Mouse (Mus musculus) CH12.LX (cell line): ENCODE data around the gene Psma2. TPM values are rescaled to one million over a fixed set of nuclear protein-coding genes. Genes with fewer than 3 reads are reported as not detected.

Source experiments
- DNase-seq: peaks from one replicate; pipeline ENCODE4 v3.0.0-alpha.2; 2013; ENCODE audit errors: extremely low read depth
- H3K27ac ChIP-seq: 2 replicates; pipeline ENCODE4 v1.5.1; 2012; ENCODE audit warnings: low read depth, mild to moderate bottlenecking, control low read depth, moderate library complexity; ENCODE audit not compliant: insufficient read depth
- H3K27me3 ChIP-seq: replicated peaks from 2 replicates; pipeline ENCODE3; 2012; ENCODE audit warnings: inconsistent platforms
- H3K36me3 ChIP-seq, 2 experiments: replicated peaks in 1 of 2; 2 replicates each; pipeline versions ENCODE3 to v1.6.1; 2012; ENCODE audit warnings: inconsistent platforms in 1 of 2, low read length in 1 of 2, mild to moderate bottlenecking in 1 of 2, mixed read lengths in 1 of 2, moderate library complexity in 1 of 2; ENCODE audit not compliant: control insufficient read depth in 1 of 2, insufficient read depth in 1 of 2
- H3K4me1 ChIP-seq, 2 experiments: 2 replicates each; pipeline ENCODE4 v1.6.1; 2012; ENCODE audit warnings: inconsistent platforms in 1 of 2, moderate library complexity in 1 of 2; ENCODE audit not compliant: insufficient read depth in 2 of 2, control insufficient read depth in 1 of 2
- H3K4me2 ChIP-seq: 2 replicates; pipeline ENCODE4 v1.6.1; 2012; ENCODE audit warnings: low read depth, mild to moderate bottlenecking, control low read depth; ENCODE audit not compliant: poor library complexity, insufficient read depth, severe bottlenecking
- H3K4me3 ChIP-seq, 3 experiments: fragments of 150-350 bp in 1 of 3; sonication (generic) in 1 of 3; replicated peaks in 1 of 3; 2 replicates each; pipeline versions ENCODE3 to v1.5.1; 2011 to 2012; ENCODE audit warnings: low read depth in 2 of 3, low read length in 2 of 3, mild to moderate bottlenecking in 2 of 3, moderate library complexity in 2 of 3, control low read depth in 1 of 3, improper control_type of control experiment in 1 of 3, inconsistent platforms in 1 of 3, mixed read lengths in 1 of 3; ENCODE audit not compliant: poor library complexity in 1 of 3
- H3K79me2 ChIP-seq: replicated peaks from 2 replicates; pipeline ENCODE4 v1.6.1; 2012; ENCODE audit warnings: mild to moderate bottlenecking, moderate library complexity; ENCODE audit not compliant: control insufficient read depth, poor library complexity, insufficient read depth, severe bottlenecking; ENCODE audit errors: extremely low read depth
- H3K9ac ChIP-seq: 2 replicates; pipeline ENCODE4 v1.6.1; 2012; ENCODE audit warnings: low read depth, mild to moderate bottlenecking, control low read depth, moderate library complexity; ENCODE audit not compliant: insufficient read depth
- H3K9me3 ChIP-seq: replicated peaks from 2 replicates; pipeline ENCODE3; 2012; ENCODE audit warnings: low read length, inconsistent platforms, mixed read lengths
- BHLHE40 ChIP-seq: IDR thresholded peaks from 2 replicates; pipeline ENCODE4 v1.6.1; 2011; ENCODE audit warnings: mild to moderate bottlenecking, low read depth, low read length, improper control_type of control experiment
- CHD1 ChIP-seq: IDR thresholded peaks from 2 replicates; pipeline ENCODE4 v1.6.1; 2012; ENCODE audit warnings: low read depth, low read length, improper control_type of control experiment, inconsistent platforms
- CHD2 ChIP-seq: IDR thresholded peaks from 2 replicates; pipeline ENCODE4 v1.6.1; 2011; ENCODE audit warnings: low read length, improper control_type of control experiment
- CTCF ChIP-seq, 2 experiments: IDR thresholded peaks in 1 of 2; conservative IDR thresholded peaks in 1 of 2; 2 replicates each; pipeline ENCODE4 v1.5.1; 2011 to 2012; ENCODE audit warnings: low read depth in 2 of 2, low read length in 2 of 2, improper control_type of control experiment in 1 of 2, inconsistent platforms in 1 of 2, mild to moderate bottlenecking in 1 of 2, moderate library complexity in 1 of 2
- E2F4 ChIP-seq: IDR thresholded peaks from 2 replicates; pipeline ENCODE4 v1.6.1; 2011; ENCODE audit warnings: low read depth, low read length, improper control_type of control experiment; ENCODE audit not compliant: insufficient replicate concordance
- ELF1 ChIP-seq: IDR thresholded peaks from 2 replicates; pipeline ENCODE4 v1.6.1; 2014; ENCODE audit warnings: low read depth, mild to moderate bottlenecking, inconsistent platforms, low read length, improper control_type of control experiment
- EP300 ChIP-seq: IDR thresholded peaks from 2 replicates; pipeline ENCODE4 v1.6.1; 2011; ENCODE audit warnings: low read length, improper control_type of control experiment
- ETS1 ChIP-seq: conservative IDR thresholded peaks from 2 replicates; pipeline ENCODE4 v1.6.1; 2012; ENCODE audit warnings: low read depth, mild to moderate bottlenecking, inconsistent platforms, low read length, improper control_type of control experiment, moderate library complexity
- GABPA ChIP-seq: IDR thresholded peaks from 2 replicates; pipeline ENCODE4 v1.6.1; 2012; ENCODE audit warnings: low read depth, low read length, improper control_type of control experiment, inconsistent platforms; ENCODE audit not compliant: insufficient replicate concordance
- HCFC1 ChIP-seq: IDR thresholded peaks from 2 replicates; pipeline ENCODE4 v1.6.1; 2012; ENCODE audit warnings: low read depth, mild to moderate bottlenecking, inconsistent platforms, low read length, improper control_type of control experiment
- IRF4 ChIP-seq: IDR thresholded peaks from 2 replicates; pipeline ENCODE4 v1.6.1; 2014; ENCODE audit warnings: low read depth, mild to moderate bottlenecking, inconsistent platforms, low read length, improper control_type of control experiment
- JUN ChIP-seq: IDR thresholded peaks from 2 replicates; pipeline ENCODE4 v1.6.1; 2011; ENCODE audit warnings: low read depth, mild to moderate bottlenecking, low read length, improper control_type of control experiment, moderate library complexity; ENCODE audit not compliant: insufficient read depth
- JUND ChIP-seq: conservative IDR thresholded peaks from 2 replicates; pipeline ENCODE4 v1.6.1; 2011; ENCODE audit warnings: low read depth, low read length, improper control_type of control experiment
- KAT2A ChIP-seq: IDR thresholded peaks from 2 replicates; pipeline ENCODE4 v1.6.1; 2012; ENCODE audit warnings: low read length, improper control_type of control experiment, inconsistent platforms; ENCODE audit not compliant: insufficient replicate concordance
- MAFK ChIP-seq: IDR thresholded peaks from 2 replicates; pipeline ENCODE4 v1.6.1; 2011; ENCODE audit warnings: low read length, improper control_type of control experiment; ENCODE audit not compliant: insufficient replicate concordance
- MAX ChIP-seq: IDR thresholded peaks from 2 replicates; pipeline ENCODE4 v1.6.1; 2011; ENCODE audit warnings: low read length, improper control_type of control experiment
- MAZ ChIP-seq: IDR thresholded peaks from 2 replicates; pipeline ENCODE4 v1.6.1; 2012; ENCODE audit warnings: low read depth, mild to moderate bottlenecking, inconsistent platforms, low read length, improper control_type of control experiment, moderate library complexity
- MEF2A ChIP-seq: IDR thresholded peaks from 2 replicates; pipeline ENCODE4 v1.6.1; 2014; ENCODE audit warnings: low read depth, mild to moderate bottlenecking, inconsistent platforms, low read length, improper control_type of control experiment, borderline replicate concordance
- MXI1 ChIP-seq: IDR thresholded peaks from 2 replicates; pipeline ENCODE4 v1.6.1; 2011; ENCODE audit warnings: mild to moderate bottlenecking, low read depth, low read length, improper control_type of control experiment
- MYC ChIP-seq: IDR thresholded peaks from 2 replicates; pipeline ENCODE4 v1.6.1; 2011; ENCODE audit warnings: low read depth, mild to moderate bottlenecking, improper control_type of control experiment, low read length
- NELFE ChIP-seq: IDR thresholded peaks from 2 replicates; pipeline ENCODE4 v1.6.1; 2011; ENCODE audit warnings: low read depth, low read length, improper control_type of control experiment
- NRF1 ChIP-seq: IDR thresholded peaks from 2 replicates; pipeline ENCODE4 v1.6.1; 2014; ENCODE audit warnings: low read depth, mild to moderate bottlenecking, inconsistent platforms, low read length, improper control_type of control experiment, moderate library complexity
- PAX5 ChIP-seq: IDR thresholded peaks from 2 replicates; pipeline ENCODE4 v1.6.1; 2012; ENCODE audit warnings: low read length, inconsistent platforms, mixed read lengths
- POLR2A ChIP-seq: IDR thresholded peaks from 2 replicates; pipeline ENCODE4 v1.6.1; 2011; ENCODE audit warnings: low read depth, mild to moderate bottlenecking, improper control_type of control experiment, low read length
- POLR2AphosphoS2 ChIP-seq: IDR thresholded peaks from 2 replicates; pipeline ENCODE4 v1.6.1; 2011; ENCODE audit warnings: low read depth, low read length, improper control_type of control experiment
- RAD21 ChIP-seq: IDR thresholded peaks from 2 replicates; pipeline ENCODE4 v1.6.1; 2011; ENCODE audit warnings: low read depth, mild to moderate bottlenecking, low read length, improper control_type of control experiment, moderate library complexity
- RCOR1 ChIP-seq: conservative IDR thresholded peaks from 2 replicates; pipeline ENCODE4 v1.6.1; 2012; ENCODE audit warnings: low read depth, mild to moderate bottlenecking, inconsistent platforms, low read length, improper control_type of control experiment
- SIN3A ChIP-seq: IDR thresholded peaks from 2 replicates; pipeline ENCODE4 v1.6.1; 2012; ENCODE audit warnings: low read length, improper control_type of control experiment, inconsistent platforms
- SMC3 ChIP-seq: IDR thresholded peaks from 2 replicates; pipeline ENCODE4 v1.6.1; 2011; ENCODE audit warnings: low read depth, low read length, improper control_type of control experiment
- TBP ChIP-seq: conservative IDR thresholded peaks from 2 replicates; pipeline ENCODE4 v1.6.1; 2011; ENCODE audit warnings: low read depth, low read length, improper control_type of control experiment
- TCF12 ChIP-seq: IDR thresholded peaks from 2 replicates; pipeline ENCODE4 v1.6.1; 2014; ENCODE audit warnings: low read depth, mild to moderate bottlenecking, inconsistent platforms, low read length, improper control_type of control experiment
- UBTF ChIP-seq: IDR thresholded peaks from 2 replicates; pipeline ENCODE4 v1.6.1; 2012; ENCODE audit warnings: low read depth, mild to moderate bottlenecking, inconsistent platforms, low read length, improper control_type of control experiment, moderate library complexity
- USF1 ChIP-seq: IDR thresholded peaks from 2 replicates; pipeline ENCODE4 v1.6.1; 2014; ENCODE audit warnings: low read depth, mild to moderate bottlenecking, inconsistent platforms, low read length, improper control_type of control experiment
- USF2 ChIP-seq: conservative IDR thresholded peaks from 2 replicates; pipeline ENCODE4 v1.6.1; 2011; ENCODE audit warnings: low read depth, low read length, improper control_type of control experiment
- ZC3H11A ChIP-seq: IDR thresholded peaks from 2 replicates; pipeline ENCODE4 v1.6.1; 2012; ENCODE audit warnings: low read depth, mild to moderate bottlenecking, inconsistent platforms, low read length, improper control_type of control experiment
- ZKSCAN1 ChIP-seq: IDR thresholded peaks from 2 replicates; pipeline ENCODE4 v1.6.1; 2012; ENCODE audit warnings: low read depth, inconsistent platforms, low read length, improper control_type of control experiment, borderline replicate concordance
- ZMIZ1 ChIP-seq: IDR thresholded peaks from 2 replicates; pipeline ENCODE4 v1.6.1; 2012; ENCODE audit warnings: low read depth, mild to moderate bottlenecking, inconsistent platforms, low read length, improper control_type of control experiment
- ZNF384 ChIP-seq: IDR thresholded peaks from 2 replicates; pipeline ENCODE4 v1.6.1; 2012; ENCODE audit warnings: low read depth, low read length, improper control_type of control experiment, inconsistent platforms
- dilution Hi-C: fragments of 300-500 bp; cut with MboI; formaldehyde crosslinking; loops from 2 replicates; pipeline ENCODE4 v1.14.3; 2020; ENCODE audit warnings: low sequenced_read_pairs; ENCODE audit not compliant: extremely low pct_unique_long_range_greater_than_20kb, extremely low pct_ligation_motif_present
- in situ Hi-C: fragments of 300-500 bp; cut with MboI; formaldehyde crosslinking; loops from 3 replicates; pipeline ENCODE4 v1.14.3; 2019; ENCODE audit warnings: low sequenced_read_pairs, low pct_ligation_motif_present, low pct_unique_long_range_greater_than_20kb, mixed read lengths
- polyA plus RNA-seq: library from polyadenylated mRNA; unstranded; fragments of >175 nt; gene quantifications from 2 replicates; pipeline ENCODE4 v1.2.1, GENCODE M21; 2012; ENCODE audit warnings: low read depth; ENCODE audit not compliant: insufficient read length
- total RNA-seq, 2 experiments: library from RNA; depleted of rRNA; stranded (reverse); fragments of 300-350 nt in 1 of 2; fragments of >200 nt in 1 of 2; gene quantifications; 2 replicates each; pipeline ENCODE4 v1.2.3; 2012 to 2014

Psma2 gene
- 134 and 159 TPM in 2 replicates for total RNA-seq (2012; rRNA removed)
- 290 and 319 TPM in 2 replicates for total RNA-seq (2014; rRNA removed)
- 184 and 206 TPM in 2 replicates for polyA plus RNA-seq

DNA sequence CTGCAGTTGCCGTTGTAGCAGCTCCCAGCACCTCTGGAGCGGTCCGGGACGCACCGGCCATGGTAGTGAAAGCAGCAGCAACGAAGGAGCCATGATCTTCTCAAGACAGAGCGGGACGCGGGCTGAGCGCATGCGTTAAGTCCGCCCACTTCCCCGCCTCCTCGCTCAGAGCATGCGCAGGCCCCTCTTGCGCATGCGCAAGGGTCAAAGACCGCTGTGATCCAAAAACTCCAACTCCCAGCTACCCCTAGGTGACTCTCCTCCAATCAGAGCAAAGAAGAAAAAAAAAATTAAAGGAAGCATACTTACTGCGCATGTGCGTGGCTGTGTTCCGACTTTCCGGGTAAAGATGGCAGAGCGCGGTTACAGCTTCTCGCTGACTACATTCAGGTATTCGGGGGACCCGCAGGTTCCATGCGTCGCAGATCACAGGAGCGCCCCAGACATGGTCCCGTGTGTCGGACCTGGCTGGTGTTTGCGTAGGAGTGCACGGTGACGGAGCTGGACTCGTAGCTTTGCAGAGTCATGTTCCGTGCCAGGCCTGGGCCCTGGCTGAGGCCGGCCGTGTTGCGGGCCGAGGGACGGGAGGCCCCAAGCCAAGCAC is at the start of gene Psma2, which contains the start of gene Mrpl32:
Gene Psma2 (plus strand): TSS at position 315 of the 604 bp plus-strand sequence.
Gene Mrpl32 (minus strand): TSS at position 240 of the 604 bp plus-strand sequence.
- H3K4me1 ChIP-seq: peaks cover 0 to 15% of the 10 kb centered on the region in 2 experiments; a peak in 2 of 4 replicates
- peak within 1 kb of the TSS; percentile 95 to 99 (median 98) for H3K4me3 ChIP-seq
- H3K36me3 ChIP-seq: peaks cover 22 to 42% of the 10 kb centered on the region in 2 experiments
- in situ Hi-C loops (loop anchor here (25.0 kb wide), 1 partner anchor 701 kb away; no protein-coding TSS in a partner anchor), dilution Hi-C loops (no loop called here)
- H3K79me2 ChIP-seq: peaks cover 47% of the 10 kb centered on the region
- H3K27ac ChIP-seq: peak within 1 kb of the TSS; percentile 84
- H3K9ac ChIP-seq: peak within 1 kb of the TSS; percentile 90
- DNase-seq: peak; percentile 95
- H3K9me3 ChIP-seq: no peaks in the 10 kb centered on the region
- H3K4me2 ChIP-seq: peak within 1 kb of the TSS; percentile 46; the same call in 1 of the 2 replicates
- peak; percentile 93 for TF ChIP-seq POLR2AphosphoS2
- TF ChIP-seq BHLHE40: no peak
- peak; percentile 95 for TF ChIP-seq SIN3A
- TF ChIP-seq TCF12: peak; percentile 99
- no peak for TF ChIP-seq ZKSCAN1
- TF ChIP-seq KAT2A: peak; percentile 99
- TF ChIP-seq MEF2A: peak; percentile 56
- TF ChIP-seq UBTF: peak; percentile 41; the same call in 1 of the 2 replicates
- TF ChIP-seq MAX: peak; percentile 78
- TF ChIP-seq RAD21: no peak
- TF ChIP-seq CTCF (conservative IDR thresholded peaks at IDR 0.05 in 1 of 2, IDR thresholded peaks at IDR 0.05 in 1 of 2; ENCODE audit: low read depth in 2 of 2, low read length in 2 of 2): no peak
- no peak for TF ChIP-seq ZC3H11A
- TF ChIP-seq ZNF384: peak; percentile 100
- TF ChIP-seq EP300: no peak
- peak; percentile 66; the same call in 1 of the 2 replicates for TF ChIP-seq IRF4
- peak; percentile 76; the same call in 1 of the 2 replicates for TF ChIP-seq GABPA
- peak; percentile 86 for TF ChIP-seq MXI1
- TF ChIP-seq CHD1: peak; percentile 62; the same call in 1 of the 2 replicates
- no peak for TF ChIP-seq USF2
- peak; percentile 92 for TF ChIP-seq ZMIZ1
- peak; percentile 94 for TF ChIP-seq NRF1
- TF ChIP-seq ELF1: peak; percentile 96
- TF ChIP-seq RCOR1: no peak; the same call in 1 of the 2 replicates
- TF ChIP-seq USF1: no peak
- no peak for TF ChIP-seq SMC3
- TF ChIP-seq TBP: peak; percentile 97
- no peak for TF ChIP-seq JUN
- no peak for TF ChIP-seq PAX5
- TF ChIP-seq MYC: peak; percentile 14; the same call in 1 of the 2 replicates
- TF ChIP-seq JUND: no peak
- TF ChIP-seq HCFC1: peak; percentile 99
- no peak for TF ChIP-seq MAFK
- TF ChIP-seq E2F4: peak; percentile 71; the same call in 1 of the 2 replicates
- TF ChIP-seq MAZ: no peak
- TF ChIP-seq POLR2A: peak; percentile 96
- peak; percentile 99 for TF ChIP-seq NELFE
- TF ChIP-seq ETS1: no peak
- TF ChIP-seq CHD2: peak; percentile 84
- H3K27me3 ChIP-seq: no peaks in the 10 kb centered on the region
